Mouse (Mus musculus): ENCODE results near the gene Podxl.

Gene Podxl

DNA sequence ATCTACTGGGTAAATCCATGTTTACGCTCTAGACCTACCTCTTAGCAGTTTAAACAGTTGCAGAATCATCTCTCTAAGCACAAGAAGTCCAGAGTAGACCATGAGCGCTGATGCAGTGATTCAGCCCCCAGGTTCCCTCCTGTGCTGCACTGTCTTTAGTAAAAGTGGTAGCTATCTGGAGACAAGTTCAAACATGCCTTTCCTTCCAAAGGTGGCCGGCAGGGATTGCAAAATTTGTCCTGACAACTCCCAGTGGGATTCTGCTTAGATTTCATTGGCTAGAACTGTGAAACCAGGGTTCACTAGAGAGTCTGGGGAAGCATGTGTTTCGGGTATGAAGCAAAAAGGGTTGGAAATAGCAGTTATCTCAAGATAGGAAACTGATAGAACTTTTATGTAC lies 83.8 kb downstream of the Podxl start:
- in situ Hi-C loops (cut with MboI; ENCODE audit: low sequenced_read_pairs): no loop called here

DNA sequence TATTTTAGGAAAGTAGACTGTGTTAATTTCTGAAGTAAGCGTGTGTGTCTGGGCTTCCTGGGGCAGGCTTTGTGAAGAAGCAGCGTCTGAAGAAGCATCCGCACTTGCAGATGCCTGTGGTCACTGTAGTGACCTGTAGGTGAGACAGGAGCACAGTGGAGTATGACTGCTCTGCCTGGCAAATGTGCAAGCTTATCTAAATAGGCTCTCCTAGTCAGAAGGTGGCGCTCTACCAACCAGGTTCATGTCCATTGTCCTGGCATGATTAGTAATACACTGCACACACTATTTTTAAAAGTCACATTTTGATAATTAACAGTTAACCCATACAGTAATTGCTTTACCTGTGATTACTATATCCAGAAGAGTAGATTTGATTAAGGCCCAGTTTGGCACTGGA lies 85.6 kb downstream of the Podxl start:
- in situ Hi-C loops (cut with MboI; ENCODE audit: low sequenced_read_pairs): no loop called here
